Comparison of ENCODE assay signal across 18 mouse cellular contexts in genomic region chr2:172561016-172561415, GRCm38 (mm10). TPM values are rescaled to one million over a fixed set of nuclear protein-coding genes. Genes with fewer than 3 reads are reported as not detected.
"Had no signal": no experiment of that assay in that cellular context is flagged by ENCODE, and none has a peak within 500 bp of the region (broad histone marks: within the 10 kb centered on the region; RNA-seq: fewer than 3 reads in every experiment).

No protein-coding gene starts in this region.

- H3K9me3 ChIP-seq: liver, embryonic 13.5 days; lung, embryonic 15.5 days; megakaryocyte, embryonic 14.5 days; midbrain, embryonic 12.5 days had no signal

- ATAC-seq: liver, postnatal 0 days had no signal

- H3K36me3 ChIP-seq: liver, embryonic 13.5 days; lung, embryonic 15.5 days; midbrain, embryonic 12.5 days had no signal

- H3K9ac ChIP-seq: liver, embryonic 13.5 days; liver, postnatal 0 days; lung, embryonic 15.5 days; midbrain, embryonic 12.5 days had no signal

- H3K4me1 ChIP-seq: liver, embryonic 13.5 days; lung, embryonic 15.5 days; megakaryocyte, embryonic 14.5 days had no signal

- H3K27ac ChIP-seq: layer of hippocampus, adult 2 months; left cerebral cortex, adult 2 months; liver, embryonic 13.5 days; lung, embryonic 15.5 days; macrophage; midbrain, embryonic 12.5 days; stomach, postnatal 0 days had no signal

- H3K4me3 ChIP-seq: layer of hippocampus, adult 2 months; left cerebral cortex, adult 2 months; liver, embryonic 13.5 days; lung, embryonic 15.5 days; megakaryocyte, embryonic 14.5 days; midbrain, embryonic 12.5 days had no signal

- H3K4me2 ChIP-seq: liver, embryonic 13.5 days; lung, embryonic 15.5 days; midbrain, embryonic 12.5 days had no signal

- DNase-seq: kidney, adult 9 months; kidney, postnatal 10 days; kidney, postnatal 4 days; liver; liver, embryonic 13.5 days; liver, postnatal 0 days; lung, postnatal 14 days; right cerebral cortex, adult 18-20 months; thymus, adult 18-20 months; thymus, postnatal 14 days had no signal

RNA-seq across cellular contexts. Expression of gene Tfap2c, which starts 11.6 kb away (rescaled TPM):
- total RNA-seq: midbrain, postnatal 0 days had no signal
- polyA plus RNA-seq: liver, embryonic 13.5 days; liver, postnatal 0 days; macrophage; midbrain, postnatal 0 days had no signal
